Mouse (Mus musculus) erythroblast, embryonic 14.5 days (primary cell): Measurements from ENCODE around the gene Crb1.

Source experiments
- GATA1 ChIP-seq: IDR thresholded peaks from 2 replicates; pipeline ENCODE4 v1.6.1; 2012; ENCODE audit warnings: low read length, inconsistent platforms, mixed read lengths
- TAL1 ChIP-seq: IDR thresholded peaks from 3 replicates; pipeline ENCODE4 v1.6.1; 2012; ENCODE audit warnings: low read length, inconsistent platforms, mixed read lengths

- TF ChIP-seq TAL1 (no peak), GATA1 (no peak)
Measured at GRCm38 (mm10) chr1:139328811-139329210, 48.1 kb downstream of the Crb1 start.
